ENCODE assay signal across 17 mouse cellular contexts in genomic region chr3:90381727-90382126, GRCm38 (mm10). TPM values are rescaled to one million over a fixed set of nuclear protein-coding genes. Genes with fewer than 3 reads are reported as not detected.
DNase-seq lines count a peak whose midpoint lies in the region; ATAC-seq lines count a peak whose summit lies in the region.
"Had no signal": no experiment of that assay in that cellular context is flagged by ENCODE, and none has a peak within 500 bp of the region (broad histone marks: within the 10 kb centered on the region; RNA-seq: fewer than 3 reads in every experiment).

No protein-coding gene starts in this region.

- DNase-seq in ovary, postnatal 36 days (ENCODE audit: low spot score): peak; percentile 67
- no peak for DNase-seq in ovary, postnatal 14 days (ENCODE audit: low spot score)
- DNase-seq in adrenal gland, adult (ENCODE audit: inconsistent age in 2 of 2, low spot score in 1 of 2): peak; percentile 93 to 94
- DNase-seq in adrenal gland, postnatal 25 days: peak; percentile 84
- DNase-seq in embryo, embryonic 10.5 days (ENCODE audit: low spot score): no peak
- no peak for DNase-seq in cerebellum, adult 18-20 months
- DNase-seq: cerebellum, adult 2 months; cerebellum, postnatal 25 days; gastrocnemius, postnatal 10 days; kidney, adult 18-20 months; kidney, postnatal 4 days; liver, postnatal 0 days; retina, postnatal 1 day had no signal

- ATAC-seq in megakaryocyte, adult 5-6 weeks (ENCODE audit: poor library complexity, severe bottlenecking): no peak
- ATAC-seq: forebrain, embryonic 15.5 days; inflammation-experienced regulatory T-cells, adult 6 months; liver, postnatal 0 days; lung, postnatal 0 days had no signal

RNA-seq across cellular contexts. Expression of gene Slc27a3, which starts 8.0 kb away (rescaled TPM):
- total RNA-seq in adrenal gland, postnatal 25 days (2021): 130 and 146 TPM in 2 replicates
- total RNA-seq in megakaryocyte, adult 5-6 weeks (2015): 0.21 and 0.33 TPM in 2 replicates
- 1.1 and 3.0 TPM in 2 replicates for total RNA-seq in megakaryocyte, adult 5-6 weeks (2017)

RNA-seq across cellular contexts. Expression of gene Ints3, which starts 51.7 kb away (rescaled TPM):
- 91.2 and 92.3 TPM in 2 replicates for total RNA-seq in adrenal gland, postnatal 25 days (2021)
- 13.7 and 14.7 TPM in 2 replicates for total RNA-seq in megakaryocyte, adult 5-6 weeks (2015)
- total RNA-seq in megakaryocyte, adult 5-6 weeks (2017): 14.9 and 20.5 TPM in 2 replicates

Comparison
In these comparisons a context has a peak if more than half of its experiments do, and no peak if none do; other contexts are left out.
1. DNase-seq: peak in ovary, postnatal 36 days (single experiment), adrenal gland, adult (2 of 2) and adrenal gland, postnatal 25 days (single experiment); none in ovary, postnatal 14 days (single experiment), embryo, embryonic 10.5 days (single experiment) and cerebellum, adult 18-20 months (0 of 2).
2. RNA of gene Slc27a3, which starts 8.0 kb away (total RNA-seq): 130 to 146 TPM in adrenal gland, postnatal 25 days; 0.21 to 3.0 TPM in megakaryocyte, adult 5-6 weeks; every median in the first group is over 10 times any median in the second.